Mouse (Mus musculus) liver, embryonic 14.5 days (tissue): Measurements from ENCODE around the gene Zmpste24. TPM values are rescaled to one million over a fixed set of nuclear protein-coding genes. Genes with fewer than 3 reads are reported as not detected.
"Not testable (repeated sequence)": the region's sequence is repeated elsewhere in the genome, so short reads cannot be mapped to it uniquely, and the experiment has no call there.

Experiments
- ATAC-seq: fragments of 200-750 bp; cut with Nextera tagmentation; 2 replicates; pipeline ENCODE4 v1.8.0; 2017; ENCODE audit warnings: moderate number of reproducible peaks, mild to moderate bottlenecking, moderate library complexity; ENCODE audit not compliant: insufficient read depth
- DNase-seq, 3 experiments: peaks; one replicate each; pipeline ENCODE4 v3.0.0-alpha.2; 2012 to 2013; ENCODE audit warnings: low read depth in 3 of 3, low spot score in 3 of 3
- H3K27ac ChIP-seq: fragments of 300-500 bp; sonication (generic); 2 replicates; pipeline ENCODE4 v1.5.1; 2014; ENCODE audit warnings: moderate library complexity, mild to moderate bottlenecking, control low read depth, inconsistent platforms
- H3K27me3 ChIP-seq: fragments of 300-500 bp; sonication (generic); 2 replicates; pipeline ENCODE4 v1.6.1; 2014; ENCODE audit warnings: mild to moderate bottlenecking, low read length, moderate library complexity; ENCODE audit not compliant: control insufficient read depth, insufficient read depth
- H3K36me3 ChIP-seq: fragments of 300-500 bp; sonication (generic); replicated peaks from 2 replicates; pipeline ENCODE4 v1.6.1; 2014; ENCODE audit warnings: low read depth; ENCODE audit not compliant: control insufficient read depth, insufficient read depth
- H3K4me1 ChIP-seq, 2 experiments: fragments of 200-500 bp in 1 of 2; fragments of 300-500 bp in 1 of 2; sonication (generic) in 1 of 2; replicated peaks; 2 replicates each; pipeline ENCODE4 v1.6.1; 2012 to 2014; ENCODE audit warnings: antibody characterized with exemption in 1 of 2, inconsistent platforms in 1 of 2, low read length in 1 of 2; ENCODE audit not compliant: control insufficient read depth in 2 of 2, insufficient read depth in 2 of 2
- H3K4me2 ChIP-seq: fragments of 300-500 bp; sonication (generic); 2 replicates; pipeline ENCODE4 v1.6.1; 2014; ENCODE audit warnings: low read depth, mild to moderate bottlenecking, control low read depth, moderate library complexity
- H3K4me3 ChIP-seq, 2 experiments: fragments of 200-500 bp in 1 of 2; fragments of 300-500 bp in 1 of 2; sonication (generic) in 1 of 2; 2 replicates each; pipeline ENCODE4 v1.5.1; 2012 to 2014; ENCODE audit warnings: low read depth in 2 of 2, low read length in 2 of 2, mild to moderate bottlenecking in 2 of 2, control low read depth in 1 of 2, inconsistent platforms in 1 of 2, moderate library complexity in 1 of 2; ENCODE audit not compliant: insufficient read depth in 1 of 2
- H3K9ac ChIP-seq: fragments of 300-500 bp; sonication (generic); replicated peaks from 2 replicates; pipeline ENCODE4 v1.6.1; 2014; ENCODE audit warnings: mild to moderate bottlenecking, control low read depth, moderate library complexity
- H3K9me3 ChIP-seq: fragments of 300-500 bp; sonication (generic); 2 replicates; pipeline ENCODE4 v1.6.1; 2016; ENCODE audit warnings: low read length, mixed read lengths; ENCODE audit not compliant: control insufficient read depth
- CTCF ChIP-seq: IDR thresholded peaks from 2 replicates; pipeline ENCODE4 v1.5.1; 2016; ENCODE audit warnings: antibody characterized with exemption, low read depth, control low read depth
- EP300 ChIP-seq: IDR thresholded peaks from 2 replicates; pipeline ENCODE4 v1.6.1; 2016; ENCODE audit warnings: antibody characterized with exemption, low read depth
- WGBS: fragments of 180-500 bp; shearing (Covaris S2); extraction: QIAGEN DNeasy Blood & Tissue Kit; methylation state at CpG from one replicate; pipeline ENCODE4 v1.1.7; 2014; ENCODE audit not compliant: insufficient replicate concordance; 5-methylcytosine and 5-hydroxymethylcytosine counted together
- polyA plus RNA-seq, 2 experiments: library from polyadenylated mRNA; depleted of rRNA in 1 of 2; stranded (reverse) in 1 of 2; unstranded in 1 of 2; fragments of >200 nt; fragmentation: Nextera tagmentation in 1 of 2; extraction: Ambion mirVana in 1 of 2; gene quantifications; 2 replicates each; pipeline versions ENCODE4 v1.2.1 to v1.2.3; 2012 to 2014

Zmpste24 gene
- polyA plus RNA-seq, 2 experiments = 10.3 to 15.1 TPM

DNA sequence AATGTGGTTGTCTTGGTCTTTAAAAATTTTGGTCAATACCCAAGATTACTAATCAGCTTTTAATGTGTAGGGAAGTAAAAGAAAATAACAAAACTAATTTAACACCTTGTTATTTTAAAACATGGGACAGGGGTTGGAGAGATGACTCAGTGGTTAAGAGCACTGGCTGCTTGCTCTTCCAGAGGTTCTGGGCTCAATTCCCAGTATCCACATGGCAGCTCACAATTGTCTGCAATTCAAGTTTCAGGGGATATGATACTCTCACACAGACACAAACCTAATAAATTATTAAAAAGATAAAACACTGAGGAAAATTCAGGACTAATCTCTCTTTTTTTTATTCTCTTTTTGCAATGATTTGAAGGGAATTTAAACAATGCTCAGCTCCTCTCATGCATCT, 13.5 kb downstream of the Zmpste24 start:
- Histone ChIP-seq H3K36me3 (peaks cover 8% of the 10 kb centered on the region), H3K4me2 (no peak overlapping the region), H3K9ac (no peak overlapping the region), H3K27ac (no peak overlapping the region), H3K27me3 (no peaks in the 10 kb centered on the region), H3K9me3 (no peaks in the 10 kb centered on the region), H3K4me3 (no peak overlapping the region), H3K4me1 (no peaks in the 10 kb centered on the region)
- TF ChIP-seq EP300 (no peak), CTCF (no peak)
- ATAC-seq (no peak), DNase-seq (no peak)

GRCm38 (mm10) chr4:121080395-121080794, 17.6 kb downstream of the Zmpste24 start:
- 88% methylated on average over 1 of the region's 1 CpGs for WGBS
- no peak overlapping the region for H3K4me3 ChIP-seq
- H3K36me3 ChIP-seq = peaks cover 6% of the 10 kb centered on the region
- no peaks in the 10 kb centered on the region for H3K4me1 ChIP-seq
- H3K27ac ChIP-seq = no peak overlapping the region
- ATAC-seq = no peak
- H3K4me2 ChIP-seq = no peak overlapping the region
- no peak for TF ChIP-seq CTCF
- TF ChIP-seq EP300 = no peak
- DNase-seq = no peak
- no peaks in the 10 kb centered on the region for H3K27me3 ChIP-seq
- H3K9me3 ChIP-seq = no peaks in the 10 kb centered on the region
- H3K9ac ChIP-seq = no peak overlapping the region

GRCm38 (mm10) chr4:121077915-121078646, 20.0 kb downstream of the Zmpste24 start:
- Histone ChIP-seq H3K4me2 (no peak overlapping the region), H3K9me3 (no peaks in the 10 kb centered on the region), H3K4me3 (no peak overlapping the region), H3K27ac (no peak overlapping the region), H3K36me3 (peaks cover 10% of the 10 kb centered on the region), H3K9ac (no peak overlapping the region), H3K27me3 (no peaks in the 10 kb centered on the region), H3K4me1 (no peaks in the 10 kb centered on the region)
- DNase-seq (no peak), ATAC-seq (no peak)
- 75% methylated on average over 3 of the region's 3 CpGs for WGBS
- no peak for TF ChIP-seq CTCF
- no peak for TF ChIP-seq EP300

DNA sequence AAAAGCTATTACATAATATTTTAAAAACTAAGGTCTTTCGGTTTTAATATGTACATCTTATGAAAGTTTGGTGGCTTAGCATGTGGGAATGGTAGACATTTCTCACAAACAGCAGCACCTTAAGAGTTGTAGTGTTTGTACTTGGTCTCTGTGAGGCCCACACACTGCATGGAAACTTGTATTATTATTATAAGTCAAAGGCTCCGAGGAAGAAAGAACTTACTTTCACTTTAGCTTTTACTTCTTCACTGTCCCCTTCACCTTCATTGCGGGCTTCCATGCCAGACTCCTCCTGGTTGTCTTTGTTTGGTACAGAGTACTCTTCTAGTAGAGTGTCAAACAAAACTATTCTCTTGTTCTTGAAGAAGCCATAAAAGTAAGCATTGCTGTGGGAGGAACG, 23.8 kb downstream of the Zmpste24 start:
- Histone ChIP-seq H3K9ac (no peak overlapping the region), H3K4me3 (no peak overlapping the region), H3K4me1 (no peaks in the 10 kb centered on the region), H3K27ac (no peak overlapping the region), H3K9me3 (no peaks in the 10 kb centered on the region), H3K36me3 (peaks cover 8% of the 10 kb centered on the region), H3K4me2 (no peak overlapping the region), H3K27me3 (no peaks in the 10 kb centered on the region)
- ATAC-seq (no peak), DNase-seq (no peak)
- 79% methylated on average over 4 of the region's 4 CpGs for WGBS
- TF ChIP-seq CTCF (no peak), EP300 (no peak)

DNA sequence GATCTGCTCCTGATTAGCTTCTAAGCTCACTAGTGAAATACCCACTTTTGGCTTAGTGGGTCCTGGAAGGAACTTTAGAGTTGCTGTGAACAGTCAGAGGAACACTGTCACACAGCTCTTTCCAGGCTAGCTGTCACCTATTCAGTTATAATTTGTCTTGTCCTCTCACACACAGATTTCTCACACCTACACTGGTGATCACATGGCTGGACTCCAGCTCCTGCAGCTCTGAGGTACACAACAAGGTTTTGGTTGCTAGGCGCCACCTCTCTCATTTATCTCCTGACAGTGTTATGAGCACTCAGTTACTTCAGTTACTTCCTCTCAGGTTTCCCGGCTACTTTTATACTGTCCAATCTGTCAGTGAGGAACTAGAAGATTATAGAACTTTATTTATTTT, 32.7 kb downstream of the Zmpste24 start:
- Histone ChIP-seq H3K36me3 (peaks cover 11% of the 10 kb centered on the region), H3K27ac (no peak overlapping the region), H3K27me3 (no peaks in the 10 kb centered on the region), H3K9me3 (no peaks in the 10 kb centered on the region), H3K4me1 (no peaks in the 10 kb centered on the region), H3K9ac (no peak overlapping the region), H3K4me2 (no peak overlapping the region), H3K4me3 (no peak overlapping the region)
- no peak for DNase-seq
- TF ChIP-seq EP300 (no peak), CTCF (no peak)
- 76% methylated on average over 2 of the region's 2 CpGs for WGBS
- no peak for ATAC-seq

- not testable (repeated sequence) for H3K9ac ChIP-seq, H3K27ac ChIP-seq, H3K4me2 ChIP-seq, H3K4me1 ChIP-seq, ATAC-seq, DNase-seq, H3K27me3 ChIP-seq, H3K36me3 ChIP-seq, H3K4me3 ChIP-seq, H3K9me3 ChIP-seq
- 76% methylated on average over 9 of the region's 10 CpGs for WGBS
Observed at GRCm38 (mm10) chr4:121059218-121059617, 38.8 kb downstream of the Zmpste24 start.
